Mouse (Mus musculus): ENCODE results near the gene Bcl9. TPM values are rescaled to one million over a fixed set of nuclear protein-coding genes. Genes with fewer than 3 reads are reported as not detected.

The Bcl9 gene
- polyA plus RNA-seq, 1 experiment from 2014 or later: 89.4 TPM

- H3K4me3 ChIP-seq: no peak overlapping the region
- peak overlapping the region; percentile 28 for H3K4me2 ChIP-seq
- H3K9ac ChIP-seq: no peak overlapping the region
- peaks cover 4% of the 10 kb centered on the region; the same call in 1 of the 2 replicates for H3K9me3 ChIP-seq
- WGBS: 16% methylated on average over 9 of the region's 9 CpGs
- peak overlapping the region; percentile 85 for H3K27ac ChIP-seq
- H3K4me1 ChIP-seq: peaks cover 33% of the 10 kb centered on the region
- H3K27me3 ChIP-seq: no peaks in the 10 kb centered on the region
- peaks cover 7% of the 10 kb centered on the region; the same call in 1 of the 2 replicates for H3K36me3 ChIP-seq
- peak; percentile 52; the same call in 1 of the 2 replicates for ATAC-seq (ENCODE audit: insufficient number of reproducible peaks, insufficient read depth, low FRiP score, low TSS enrichment, low read depth)
These were observed 43.7 kb downstream of the Bcl9 start for GRCm38 (mm10) chr3:97253823-97254600.

GRCm38 (mm10) chr3:97252896-97253295, 44.8 kb downstream of the Bcl9 start:
- Histone ChIP-seq H3K4me3 (no peak overlapping the region), H3K4me2 (no peak overlapping the region), H3K4me1 (peaks cover 33% of the 10 kb centered on the region), H3K9me3 (no peaks in the 10 kb centered on the region), H3K36me3 (no peaks in the 10 kb centered on the region), H3K9ac (no peak overlapping the region), H3K27me3 (no peaks in the 10 kb centered on the region), H3K27ac (peak overlapping the region; percentile 53)
- ATAC-seq (ENCODE audit: insufficient number of reproducible peaks, insufficient read depth, low FRiP score, low TSS enrichment, low read depth): no peak
- WGBS: 64% methylated on average over 6 of the region's 6 CpGs

- WGBS: 44% methylated on average over 10 of the region's 10 CpGs
These were observed 55.0 kb downstream of the Bcl9 start for GRCm38 (mm10) chr3:97242629-97243167.

GRCm38 (mm10) chr3:97241826-97242225, 55.9 kb downstream of the Bcl9 start:
- Histone ChIP-seq H3K27ac (no peak overlapping the region), H3K4me1 (peaks cover 7% of the 10 kb centered on the region), H3K9ac (no peak overlapping the region), H3K4me2 (no peak overlapping the region), H3K36me3 (no peaks in the 10 kb centered on the region), H3K27me3 (no peaks in the 10 kb centered on the region), H3K4me3 (no peak overlapping the region), H3K9me3 (no peaks in the 10 kb centered on the region)
- no peak for ATAC-seq (ENCODE audit: insufficient number of reproducible peaks, insufficient read depth, low FRiP score, low TSS enrichment, low read depth)
- WGBS: 57% methylated on average over 6 of the region's 6 CpGs

More at GRCm38 (mm10) chr3:97242629-97243167, 55.0 kb downstream of the Bcl9 start:
- no peaks in the 10 kb centered on the region for H3K27me3 ChIP-seq
- no peaks in the 10 kb centered on the region for H3K36me3 ChIP-seq
- no peak overlapping the region for H3K9ac ChIP-seq
- ATAC-seq (ENCODE audit: insufficient number of reproducible peaks, insufficient read depth, low FRiP score, low TSS enrichment, low read depth): no peak
- peaks cover 7% of the 10 kb centered on the region for H3K4me1 ChIP-seq
- H3K27ac ChIP-seq: no peak overlapping the region
- H3K9me3 ChIP-seq: no peaks in the 10 kb centered on the region
- H3K4me3 ChIP-seq: no peak overlapping the region
- H3K4me2 ChIP-seq: no peak overlapping the region

GRCm38 (mm10) chr3:97239793-97240192, 57.9 kb downstream of the Bcl9 start:
- Histone ChIP-seq H3K36me3 (no peaks in the 10 kb centered on the region), H3K4me1 (peaks cover 17% of the 10 kb centered on the region), H3K4me3 (no peak overlapping the region), H3K27me3 (no peaks in the 10 kb centered on the region), H3K9ac (no peak overlapping the region), H3K27ac (no peak overlapping the region), H3K9me3 (no peaks in the 10 kb centered on the region), H3K4me2 (no peak overlapping the region)
- 88% methylated on average over 6 of the region's 6 CpGs for WGBS
- no peak for ATAC-seq (ENCODE audit: insufficient number of reproducible peaks, insufficient read depth, low FRiP score, low TSS enrichment, low read depth)

DNA sequence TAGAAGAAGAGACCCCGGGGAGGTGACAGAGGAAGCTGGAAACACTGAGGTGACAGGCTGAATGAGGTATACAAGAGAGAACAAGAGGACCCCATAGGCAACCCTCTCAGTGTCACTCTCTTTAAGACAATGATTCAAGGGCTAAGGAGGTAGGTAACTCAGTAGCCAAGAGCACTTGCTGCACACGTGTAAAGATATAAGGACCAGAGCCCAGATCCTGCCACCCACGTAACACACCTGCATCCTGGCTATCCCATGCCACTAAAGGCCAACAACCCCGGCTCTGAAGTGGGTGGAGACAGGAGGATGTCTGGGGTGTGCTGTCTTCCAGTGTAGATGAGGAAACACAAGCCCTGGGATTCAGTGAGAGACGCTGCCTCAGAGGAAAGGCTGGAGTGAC, 58.4 kb downstream of the Bcl9 start:
- H3K4me2 ChIP-seq: no peak overlapping the region
- H3K4me3 ChIP-seq: no peak overlapping the region
- 90% methylated on average over 5 of the region's 5 CpGs for WGBS
- no peaks in the 10 kb centered on the region for H3K27me3 ChIP-seq
- ATAC-seq (ENCODE audit: insufficient number of reproducible peaks, insufficient read depth, low FRiP score, low TSS enrichment, low read depth): no peak
- no peak overlapping the region for H3K27ac ChIP-seq
- no peaks in the 10 kb centered on the region for H3K9me3 ChIP-seq
- peaks cover 17% of the 10 kb centered on the region for H3K4me1 ChIP-seq
- no peaks in the 10 kb centered on the region for H3K36me3 ChIP-seq
- H3K9ac ChIP-seq: no peak overlapping the region

- no peak overlapping the region for H3K4me3 ChIP-seq
These were observed 59.2 kb downstream of the Bcl9 start for GRCm38 (mm10) chr3:97238521-97238920.

GRCm38 (mm10) chr3:97237403-97237802, 60.3 kb downstream of the Bcl9 start:
- Histone ChIP-seq H3K27me3 (no peaks in the 10 kb centered on the region), H3K36me3 (no peaks in the 10 kb centered on the region), H3K27ac (no peak overlapping the region), H3K4me2 (no peak overlapping the region), H3K4me3 (no peak overlapping the region), H3K9me3 (no peaks in the 10 kb centered on the region), H3K4me1 (peaks cover 10% of the 10 kb centered on the region), H3K9ac (no peak overlapping the region)
- no peak for ATAC-seq (ENCODE audit: insufficient number of reproducible peaks, insufficient read depth, low FRiP score, low TSS enrichment, low read depth)
- 94% methylated on average over 2 of the region's 2 CpGs for WGBS

More at GRCm38 (mm10) chr3:97238521-97238920, 59.2 kb downstream of the Bcl9 start:
- Histone ChIP-seq H3K4me1 (peaks cover 17% of the 10 kb centered on the region), H3K9me3 (no peaks in the 10 kb centered on the region), H3K36me3 (no peaks in the 10 kb centered on the region), H3K27me3 (no peaks in the 10 kb centered on the region), H3K9ac (no peak overlapping the region), H3K27ac (no peak overlapping the region), H3K4me2 (no peak overlapping the region)
- ATAC-seq (ENCODE audit: insufficient number of reproducible peaks, insufficient read depth, low FRiP score, low TSS enrichment, low read depth): no peak
- WGBS: 65% methylated on average over 2 of the region's 2 CpGs

DNA sequence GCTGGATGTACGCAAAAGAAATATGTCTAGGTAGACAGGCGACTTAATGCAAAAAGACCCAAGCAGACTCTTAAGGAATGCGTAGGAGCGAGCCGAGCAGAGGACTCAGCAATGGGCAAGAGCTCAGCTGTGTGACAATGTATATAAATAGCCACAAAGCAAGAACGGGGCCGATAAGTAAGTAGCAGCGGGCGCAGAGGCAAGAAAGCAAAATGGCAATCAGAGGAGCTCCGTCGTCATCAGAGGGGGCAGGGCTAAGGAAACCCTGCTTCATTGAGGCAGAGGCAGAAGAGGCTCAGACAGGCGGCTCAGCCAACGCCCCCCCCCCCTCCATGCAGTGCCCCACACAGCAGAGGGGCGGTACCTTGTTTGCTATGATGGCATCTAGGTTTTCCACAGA, 62.9 kb downstream of the Bcl9 start:
- Histone ChIP-seq H3K9ac (no peak overlapping the region), H3K4me1 (peaks cover 10% of the 10 kb centered on the region; the same call in 1 of the 2 replicates), H3K27ac (no peak overlapping the region), H3K36me3 (peaks cover 5% of the 10 kb centered on the region), H3K4me3 (no peak overlapping the region), H3K4me2 (no peak overlapping the region), H3K27me3 (no peaks in the 10 kb centered on the region), H3K9me3 (no peaks in the 10 kb centered on the region)
- WGBS: 87% methylated on average over 14 of the region's 14 CpGs
- no peak; the same call in 1 of the 2 replicates for ATAC-seq (ENCODE audit: insufficient number of reproducible peaks, insufficient read depth, low FRiP score, low TSS enrichment, low read depth)

DNA sequence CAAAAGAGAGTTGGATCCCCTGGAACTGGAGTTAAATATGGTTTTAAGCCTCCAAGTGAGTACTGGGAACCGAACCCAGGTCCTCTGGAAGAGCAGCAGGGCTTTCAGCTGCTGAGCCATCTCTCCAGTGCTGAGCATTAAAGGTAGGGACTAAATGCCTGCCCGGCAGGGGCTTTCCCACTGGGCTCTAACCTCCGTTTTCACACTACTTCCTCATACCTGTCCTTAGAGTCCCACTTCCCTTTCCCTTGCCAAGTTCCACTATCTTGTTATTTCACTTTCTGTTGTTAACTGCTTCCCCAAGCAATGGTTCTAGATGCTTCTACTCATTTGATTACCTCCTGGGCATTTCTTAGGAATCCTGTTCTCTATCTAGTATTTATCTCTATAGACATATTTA, 65.4 kb downstream of the Bcl9 start:
- Histone ChIP-seq H3K36me3 (peaks cover 5% of the 10 kb centered on the region), H3K9ac (no peak overlapping the region), H3K27me3 (no peaks in the 10 kb centered on the region), H3K9me3 (no peaks in the 10 kb centered on the region), H3K27ac (no peak overlapping the region), H3K4me3 (no peak overlapping the region), H3K4me1 (peaks cover 20% of the 10 kb centered on the region), H3K4me2 (no peak overlapping the region)
- ATAC-seq (ENCODE audit: insufficient number of reproducible peaks, insufficient read depth, low FRiP score, low TSS enrichment, low read depth): no peak
- 80% methylated on average over 3 of the region's 3 CpGs for WGBS

- Histone ChIP-seq H3K4me1 (peaks cover 20% of the 10 kb centered on the region), H3K36me3 (peaks cover 5% of the 10 kb centered on the region), H3K4me2 (no peak overlapping the region), H3K9ac (no peak overlapping the region), H3K27ac (no peak overlapping the region), H3K9me3 (no peaks in the 10 kb centered on the region), H3K27me3 (no peaks in the 10 kb centered on the region), H3K4me3 (no peak overlapping the region)
- no peak for ATAC-seq (ENCODE audit: insufficient number of reproducible peaks, insufficient read depth, low FRiP score, low TSS enrichment, low read depth)
- 87% methylated on average over 9 of the region's 9 CpGs for WGBS
These were observed 65.9 kb downstream of the Bcl9 start for GRCm38 (mm10) chr3:97231857-97232256.
